Comparison of ENCODE assay signal across 8 mouse cellular contexts in genomic region chr7:132213460-132213859, GRCm38 (mm10). TPM values are rescaled to one million over a fixed set of nuclear protein-coding genes. Genes with fewer than 3 reads are reported as not detected.
A peak's percentile ranks its signal among the peaks of the same experiment; 100 is the strongest.
DNase-seq lines count a peak whose midpoint lies in the region; ATAC-seq and TF ChIP-seq lines count a peak whose summit lies in the region.

No protein-coding gene starts in this region.

- ATAC-seq in hindbrain, embryonic 11.5 days (ENCODE audit: low FRiP score): no peak
- ATAC-seq in hindbrain, embryonic 16.5 days: no peak
- ATAC-seq in granulocyte monocyte progenitor cell, adult 5-6 weeks (replicated peaks; ENCODE audit: poor library complexity, severe bottlenecking): peak; percentile 55; the same call in 1 of the 2 replicates

- no peak overlapping the region for H3K27ac ChIP-seq in hindbrain, embryonic 11.5 days (ENCODE audit: low read depth, low read length)
- H3K27ac ChIP-seq in hindbrain, embryonic 16.5 days (ENCODE audit: low read depth, low read length): no peak overlapping the region
- H3K27ac ChIP-seq in testis, adult 2 months (ENCODE audit: control insufficient read depth, insufficient read depth, low read depth, low read length): no peak overlapping the region

- H3K36me3 ChIP-seq in hindbrain, embryonic 11.5 days (ENCODE audit: control insufficient read depth, insufficient read depth, low read length): no peaks in the 10 kb centered on the region
- H3K36me3 ChIP-seq in hindbrain, embryonic 16.5 days (ENCODE audit: control insufficient read depth, insufficient read depth, low read length): no peaks in the 10 kb centered on the region
- H3K36me3 ChIP-seq in testis, adult 2 months (ENCODE audit: control insufficient read depth, insufficient read depth, low read length): no peaks in the 10 kb centered on the region

- 6% methylated on average over 8 of the region's 8 CpGs for WGBS in hindbrain, embryonic 11.5 days
- whole genome bisulfite sequencing in hindbrain, embryonic 16.5 days: 6% methylated on average over 8 of the region's 8 CpGs

- H3K9me3 ChIP-seq in hindbrain, embryonic 11.5 days (ENCODE audit: control insufficient read depth, low read length): no peaks in the 10 kb centered on the region
- H3K9me3 ChIP-seq in hindbrain, embryonic 16.5 days (ENCODE audit: control insufficient read depth, low read length): no peaks in the 10 kb centered on the region

- no peaks in the 10 kb centered on the region for H3K4me1 ChIP-seq in hindbrain, embryonic 11.5 days (replicated peaks; ENCODE audit: control insufficient read depth, insufficient read depth, low read length)
- peaks cover 2% of the 10 kb centered on the region; the same call in 1 of the 2 replicates for H3K4me1 ChIP-seq in hindbrain, embryonic 16.5 days (ENCODE audit: control insufficient read depth, insufficient read depth, low read depth, low read length)
- H3K4me1 ChIP-seq in testis, adult 2 months (ENCODE audit: control insufficient read depth, insufficient read depth, low read length): no peaks in the 10 kb centered on the region

- DNase-seq in hindbrain, embryonic 11.5 days (ENCODE audit: low spot score): peak; percentile 87
- DNase-seq in adrenal gland, adult 18-20 months (ENCODE audit: low spot score in 2 of 2): peak; percentile 71 to 74
- DNase-seq in embryo, embryonic 11 days: peak; percentile 77
- peak; percentile 86 to 92 for DNase-seq in layer of hippocampus, postnatal 10 days (ENCODE audit: low spot score in 2 of 2)
- DNase-seq in lung, postnatal 4 days: peak; percentile 61 to 73

- H3K27me3 ChIP-seq in hindbrain, embryonic 11.5 days (ENCODE audit: control insufficient read depth, insufficient read depth, low read length): no peaks in the 10 kb centered on the region
- no peaks in the 10 kb centered on the region for H3K27me3 ChIP-seq in hindbrain, embryonic 16.5 days (replicated peaks; ENCODE audit: control insufficient read depth, insufficient read depth, low read length)
- no peaks in the 10 kb centered on the region for H3K27me3 ChIP-seq in testis, adult 2 months (ENCODE audit: control insufficient read depth, insufficient read depth, low read length)

- H3K9ac ChIP-seq in hindbrain, embryonic 11.5 days (ENCODE audit: low read depth, low read length): no peak overlapping the region
- H3K9ac ChIP-seq in hindbrain, embryonic 16.5 days (ENCODE audit: low read depth, low read length): no peak overlapping the region

- TF ChIP-seq CTCF in testis, adult 2 months (IDR thresholded peaks at IDR 0.05; ENCODE audit: control insufficient read depth, insufficient read depth, insufficient replicate concordance, low read depth, low read length): peak; percentile 89

- H3K4me2 ChIP-seq in hindbrain, embryonic 11.5 days (replicated peaks; ENCODE audit: low read depth, low read length): no peak overlapping the region
- H3K4me2 ChIP-seq in hindbrain, embryonic 16.5 days (ENCODE audit: low read length): no peak overlapping the region

- H3K4me3 ChIP-seq in hindbrain, embryonic 11.5 days (ENCODE audit: low read depth, low read length): no peak overlapping the region
- H3K4me3 ChIP-seq in hindbrain, embryonic 16.5 days (ENCODE audit: low read length): no peak overlapping the region
- no peak overlapping the region for H3K4me3 ChIP-seq in testis, adult 2 months (ENCODE audit: control insufficient read depth, low read depth, low read length)

- TF ChIP-seq POLR2A in testis, adult 2 months (IDR thresholded peaks at IDR 0.05; ENCODE audit: control insufficient read depth, low read depth, low read length): no peak

RNA-seq across cellular contexts. Expression of gene Cpxm2, which starts 58.9 kb away (rescaled TPM):
- 2.2 and 3.6 TPM in 2 replicates for polyA plus RNA-seq in hindbrain, embryonic 11.5 days (2014; fragmentation: Nextera tagmentation; extraction: Ambion mirVana)
- polyA plus RNA-seq in hindbrain, embryonic 16.5 days (2015; fragmentation: Nextera tagmentation; extraction: Ambion mirVana): 1.7 and 2.2 TPM in 2 replicates
- 10 to 100 TPM; 11.6 to 14.9 TPM for total RNA-seq in adrenal gland, adult 18-20 months (2021)
- total RNA-seq in granulocyte monocyte progenitor cell, adult 5-6 weeks (2014; fragmentation: Nextera tagmentation): not detected in 2 replicates
- not detected in 2 replicates for total RNA-seq in granulocyte monocyte progenitor cell, adult 5-6 weeks (2017)
- 1 to 10 TPM; 5.1 to 6.7 TPM for total RNA-seq in layer of hippocampus, postnatal 10 days (2021)
- 0.61 and 1.3 TPM in 2 replicates for polyA plus RNA-seq in testis, adult 2 months (2012; rRNA removed)

Comparison
In these comparisons a context has a peak if more than half of its experiments do, and no peak if none do; other contexts are left out.
1. RNA of gene Cpxm2, which starts 58.9 kb away (total RNA-seq): 11.6 to 14.9 TPM in adrenal gland, adult 18-20 months and 5.1 to 6.7 TPM in layer of hippocampus, postnatal 10 days; not detected in granulocyte monocyte progenitor cell, adult 5-6 weeks; every median in the first group is over 4 times any median in the second.
2. Peak in every context shown above with its lines, with median percentiles within 50 percentile points of each other: DNase-seq.